Mouse (Mus musculus) ovary, postnatal 36 days (tissue): ENCODE measurements around the gene Topaz1.
"Not testable (repeated sequence)": the region's sequence is repeated elsewhere in the genome, so short reads cannot be mapped to it uniquely, and the experiment has no call there.

ENCODE experiments used
- DNase-seq: peaks from one replicate; pipeline ENCODE4 v3.0.0; 2022; ENCODE audit warnings: low spot score, mixed read lengths

The Topaz1 gene

DNA sequence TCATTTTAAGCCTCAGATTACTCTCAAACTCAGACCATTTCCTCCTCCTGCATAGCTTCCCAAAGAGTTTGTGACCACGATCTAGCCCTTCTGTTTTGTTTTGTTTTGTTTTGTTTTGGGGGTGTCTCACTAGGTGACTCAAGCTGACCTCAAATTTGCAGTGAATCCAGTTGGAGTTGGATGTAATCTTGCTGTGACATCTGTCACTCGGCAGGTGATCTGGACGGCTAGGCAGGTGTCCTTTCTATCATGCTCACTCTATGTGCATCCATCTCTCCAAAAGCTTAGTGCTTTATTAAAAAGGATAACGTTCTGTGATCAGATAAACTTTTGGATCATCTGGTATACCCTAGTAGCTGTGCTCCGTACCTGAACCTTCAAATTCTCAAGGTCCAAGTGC is 65.2 kb downstream of the Topaz1 start:
- no peak for DNase-seq

DNA sequence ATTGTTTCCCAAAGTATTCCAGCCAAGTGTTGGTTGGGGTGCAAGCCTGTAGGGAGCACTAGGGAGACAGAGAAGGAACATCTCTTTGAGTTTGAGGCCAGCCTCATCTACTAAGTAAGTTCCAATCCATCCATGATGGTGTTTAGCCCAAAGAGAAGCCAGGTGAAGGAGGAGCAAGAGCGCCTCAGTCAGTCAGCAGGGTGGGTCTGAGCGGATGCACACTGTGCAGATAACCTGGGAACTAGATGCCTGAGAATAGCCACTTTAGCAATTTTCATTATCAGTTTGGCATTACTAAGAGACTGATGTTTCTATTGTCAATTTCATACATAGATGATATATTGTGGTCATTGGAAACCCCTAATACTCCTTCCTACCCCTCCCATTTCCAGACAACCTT is 67.6 kb downstream of the Topaz1 start:
- no peak for DNase-seq

DNA sequence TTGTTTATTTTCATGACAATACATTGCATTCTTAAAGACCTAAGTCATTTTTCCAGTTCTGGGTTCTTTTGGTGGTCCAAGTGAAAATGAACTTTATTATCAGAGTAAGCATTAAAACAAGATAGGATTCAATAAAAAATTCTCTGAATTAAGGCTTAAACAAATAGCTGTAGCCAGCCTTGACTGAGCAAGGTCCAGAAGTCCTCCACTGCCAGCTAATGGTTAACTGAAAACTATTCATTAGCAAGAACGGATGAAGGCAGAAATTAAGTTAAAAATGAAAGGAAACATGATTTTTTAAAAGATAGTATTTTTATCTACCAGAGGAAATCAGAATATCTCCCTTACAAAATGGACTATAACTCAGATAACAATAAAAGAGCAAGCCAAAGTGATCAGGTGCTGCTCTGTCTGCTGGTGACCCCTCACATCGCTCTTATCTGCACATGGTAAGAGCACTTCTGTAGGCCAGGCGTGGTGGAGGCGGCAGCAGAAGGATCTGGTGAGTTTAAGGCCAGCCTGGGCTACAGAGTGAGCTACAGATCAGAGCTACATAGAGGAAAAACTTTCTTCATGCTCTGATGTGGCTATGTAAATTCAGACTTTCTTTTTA is 68.2 kb downstream of the Topaz1 start:
- no peak for DNase-seq

DNA sequence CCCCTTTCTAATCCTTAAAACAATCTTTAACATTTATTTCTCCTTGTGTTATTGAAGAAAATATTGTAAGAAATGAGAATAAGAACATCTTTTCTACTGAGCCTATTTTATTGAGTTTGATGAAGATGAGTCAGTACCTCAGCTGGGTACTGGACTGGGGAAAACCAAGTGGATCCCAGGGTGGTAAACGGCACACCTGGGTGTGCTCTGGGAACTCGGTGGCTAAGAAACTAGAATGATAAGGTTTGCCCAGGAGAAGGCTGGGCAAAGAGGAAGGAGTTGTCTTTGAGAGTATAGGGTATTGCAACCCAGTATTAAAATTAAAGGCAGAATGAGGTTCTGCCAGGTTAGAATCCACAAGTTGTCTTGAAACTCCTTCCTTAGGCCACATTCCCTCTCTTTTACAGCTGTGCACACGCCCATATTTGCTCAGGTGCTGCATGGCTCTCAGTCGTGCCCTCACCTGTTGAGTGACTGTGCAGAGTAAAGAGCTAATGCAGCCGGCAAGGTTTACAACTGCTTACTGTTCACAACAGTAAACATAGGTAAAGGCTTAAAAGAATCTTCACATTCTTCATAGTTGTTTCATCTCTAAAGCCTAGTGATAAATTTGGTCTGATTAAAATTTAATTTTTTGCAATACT is 76.3 kb downstream of the Topaz1 start:
- no peak for DNase-seq

DNA sequence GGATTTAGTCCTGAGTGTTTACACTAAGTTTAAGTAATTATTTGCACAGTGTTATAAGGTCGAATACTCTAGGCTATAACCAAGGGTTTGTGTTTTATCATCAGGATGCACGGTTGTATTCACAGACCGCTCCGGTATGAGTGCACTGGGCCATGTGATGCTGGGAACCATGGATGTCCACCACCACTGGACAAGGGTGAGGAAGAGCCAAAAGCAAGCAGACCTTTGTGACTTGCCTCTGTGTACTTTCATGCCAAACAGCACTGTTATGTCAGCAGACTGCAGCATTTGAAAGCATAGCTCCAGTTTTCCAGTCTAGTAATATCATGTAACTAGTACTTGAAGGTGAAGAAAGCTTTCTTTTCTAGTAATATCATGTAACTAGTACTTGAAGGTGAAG is 79.6 kb downstream of the Topaz1 start:
- no peak for DNase-seq

DNA sequence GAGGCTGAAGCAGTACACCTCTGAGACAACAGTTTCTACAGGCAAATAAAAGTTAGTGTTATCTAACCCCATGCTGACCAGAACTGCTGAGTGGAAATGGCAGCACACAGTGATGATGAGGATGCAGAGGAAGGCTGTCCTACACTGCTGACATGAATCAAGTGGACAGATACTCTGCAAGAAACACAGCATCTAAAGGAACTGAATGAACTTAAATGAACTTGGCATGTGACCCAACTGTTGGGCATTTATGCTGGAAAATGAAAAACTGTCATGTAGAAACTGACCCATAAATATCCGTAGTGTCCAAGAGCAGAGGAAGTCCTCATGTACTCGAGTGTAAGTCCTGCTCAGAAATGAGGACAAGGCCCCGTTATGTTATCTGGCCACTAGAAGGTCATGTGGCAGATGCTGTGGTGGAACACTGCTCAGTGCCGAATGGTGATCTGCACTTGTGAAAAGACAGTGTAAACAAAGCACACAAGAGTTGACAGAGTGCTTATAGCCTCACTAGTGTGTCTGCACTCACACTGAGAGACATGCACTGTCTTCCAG is 82.8 kb downstream of the Topaz1 start:
- DNase-seq: no peak

DNA sequence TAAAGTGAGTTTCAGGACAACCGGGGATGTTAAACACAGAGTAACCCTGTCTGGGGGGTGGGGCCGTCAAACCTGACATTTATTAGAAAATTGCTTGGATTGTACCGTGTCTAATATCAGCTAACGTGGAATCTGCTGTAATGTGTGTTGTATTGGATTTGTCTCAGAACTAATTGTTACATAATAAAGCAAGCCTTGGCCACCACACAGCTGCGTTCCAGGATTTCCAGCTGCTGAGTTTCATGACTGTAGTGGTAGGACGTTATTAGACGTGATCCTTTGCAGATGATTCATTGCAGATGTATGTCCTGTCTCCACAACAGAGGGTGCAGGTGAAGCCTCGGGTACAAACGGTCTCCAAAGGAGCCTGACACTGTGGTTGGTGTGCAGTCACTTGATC is 89.0 kb downstream of the Topaz1 start:
- DNase-seq: no peak

DNA sequence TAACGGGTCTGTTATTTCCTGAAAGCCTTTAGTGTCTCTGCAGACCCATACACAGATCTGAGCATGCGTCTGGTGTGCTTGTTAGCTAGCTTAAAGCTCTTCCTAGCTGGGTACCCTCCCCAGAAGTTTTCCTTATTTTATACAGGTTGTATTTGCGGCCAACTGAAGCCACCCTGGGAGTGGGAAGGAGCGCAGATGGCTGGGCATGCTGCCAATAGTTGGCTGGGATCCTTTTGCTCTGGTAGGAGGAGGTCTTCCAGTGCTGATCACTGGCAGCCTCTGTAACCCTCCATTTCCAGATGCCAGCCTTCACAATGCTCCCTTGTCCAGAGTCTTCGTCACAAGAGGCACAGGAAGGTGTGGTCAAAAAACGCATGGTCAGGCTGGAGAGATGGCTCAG is 89.6 kb downstream of the Topaz1 start:
- peak; percentile 56 for DNase-seq

DNA sequence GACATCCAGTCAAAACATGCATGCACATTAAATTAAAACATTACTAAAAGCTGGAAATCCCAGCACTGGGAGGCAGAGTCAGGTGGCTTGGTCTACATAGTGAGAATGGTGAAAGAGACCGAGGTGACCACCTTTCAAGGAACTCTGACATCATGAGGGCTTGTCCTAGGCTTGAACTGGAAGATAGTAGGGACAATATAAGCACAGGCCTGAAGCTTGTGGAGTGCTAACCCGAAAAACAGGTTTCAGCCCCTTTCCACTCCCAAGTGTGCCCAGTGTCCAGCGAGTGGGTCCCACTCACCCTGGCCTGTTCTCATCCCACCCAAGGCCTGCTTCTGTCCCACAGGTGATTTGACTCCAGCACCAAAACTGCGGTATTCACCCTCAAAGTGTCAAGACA is 90.1 kb downstream of the Topaz1 start:
- no peak for DNase-seq

DNA sequence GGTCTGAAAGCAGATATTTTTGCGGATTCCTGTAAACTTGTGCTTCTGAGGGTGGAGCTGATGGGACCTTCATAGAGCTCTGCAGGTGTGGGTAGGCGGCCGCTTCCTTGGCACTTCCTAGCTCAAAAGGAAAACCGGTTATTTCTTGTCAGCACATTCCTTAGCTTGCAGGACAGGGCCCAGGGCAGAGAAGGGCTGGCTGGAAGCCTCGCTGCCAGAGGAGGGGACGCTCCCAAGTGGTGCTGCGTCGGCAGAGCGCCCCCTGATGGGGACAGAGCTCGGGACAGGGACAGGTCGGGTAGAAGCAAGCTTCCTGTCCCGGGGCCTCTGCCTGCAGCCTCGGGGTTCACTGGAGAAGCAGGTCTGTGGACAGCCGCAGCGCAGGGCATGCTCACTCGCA is 90.5 kb downstream of the Topaz1 start:
- peak; percentile 58 for DNase-seq

DNA sequence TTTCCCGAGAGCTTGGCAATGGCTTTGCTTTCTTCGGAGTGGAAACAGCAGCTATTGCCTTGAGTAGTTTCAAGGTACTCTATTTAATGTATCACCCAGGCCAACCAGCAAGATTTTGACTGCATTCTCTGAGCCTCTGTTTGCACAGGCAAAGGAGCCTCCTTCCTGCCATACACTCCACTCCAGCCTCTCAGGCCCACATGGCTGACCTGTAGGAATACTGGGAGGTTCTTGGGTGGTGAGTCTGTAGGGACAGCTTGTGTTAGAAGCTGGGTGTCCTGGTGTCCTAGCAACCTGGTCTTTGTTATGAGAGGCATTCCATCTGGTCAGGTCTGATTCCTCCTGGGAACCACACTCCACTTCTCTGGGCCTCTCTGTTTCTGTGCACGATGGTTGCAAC is 96.6 kb downstream of the Topaz1 start, which contains the start of gene Gm35549:
Gm35549 (minus strand) TSS at position 276 of the 400 bp plus-strand sequence.
- no peak for DNase-seq

DNA sequence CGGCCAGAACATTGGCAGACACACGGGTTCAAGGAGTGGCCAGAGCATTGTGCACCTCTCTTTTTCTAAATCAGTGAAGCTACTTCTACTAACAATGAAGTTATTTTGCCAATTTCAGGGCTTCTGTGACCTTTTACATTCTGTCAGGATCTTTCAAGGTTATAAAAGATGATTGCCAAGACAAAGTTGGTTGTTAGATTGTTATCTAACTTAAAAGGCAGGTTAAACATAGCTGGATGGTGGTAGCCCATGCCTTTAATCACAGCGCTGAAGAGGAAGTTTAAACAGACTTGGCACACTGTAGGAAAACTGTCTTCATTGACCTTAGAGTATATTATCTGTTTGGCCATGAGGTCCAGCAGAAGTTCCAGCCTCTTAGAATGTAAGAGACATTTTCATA is 98.5 kb downstream of the Topaz1 start:
- no peak for DNase-seq

DNA sequence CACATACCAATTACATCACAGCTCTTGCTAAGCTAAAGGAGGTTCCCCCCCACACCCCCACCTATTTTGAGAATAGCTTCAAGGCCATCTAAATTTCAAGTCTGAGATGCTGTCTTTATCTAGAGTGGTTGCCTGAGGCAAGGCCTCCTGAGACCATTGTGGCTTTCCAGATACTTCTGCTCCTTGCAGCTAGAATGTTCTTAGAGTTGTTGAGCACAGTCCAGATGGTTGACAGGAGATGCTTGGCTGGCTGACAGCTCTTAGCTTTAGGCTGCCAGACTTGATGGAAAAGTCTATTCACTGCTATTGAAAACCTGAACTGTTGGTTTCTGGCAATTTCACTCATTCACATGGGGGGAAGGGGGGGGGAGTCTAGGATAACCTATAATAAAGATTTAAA is 99.0 kb downstream of the Topaz1 start:
- no peak for DNase-seq

DNA sequence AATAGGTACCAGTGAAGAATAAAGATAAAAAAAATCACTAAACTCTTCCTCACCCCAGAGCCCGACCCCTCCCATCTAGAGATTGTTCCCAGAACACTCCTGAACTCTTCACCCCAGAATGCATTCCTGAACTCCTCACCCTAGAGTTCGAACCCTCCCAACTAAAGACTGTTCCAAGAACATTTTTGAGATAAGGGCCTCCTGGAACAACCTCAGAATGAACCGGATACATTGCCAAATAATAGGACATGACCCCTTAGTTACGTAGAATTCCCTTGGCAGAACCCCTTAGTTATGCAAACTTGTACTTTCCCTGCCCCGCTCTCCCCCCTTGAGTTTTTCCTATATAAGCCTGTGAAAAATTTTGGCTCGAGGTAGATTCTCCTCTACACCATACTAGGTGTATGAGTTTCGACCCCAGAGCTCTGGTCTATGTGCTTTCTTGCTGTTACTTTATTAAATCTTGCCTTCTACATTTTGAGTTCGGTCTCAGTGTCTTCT is 100.7 kb downstream of the Topaz1 start:
- DNase-seq: not testable (repeated sequence)
